Mouse (Mus musculus) stomach, embryonic 15.5 days (tissue): Measurements from ENCODE around the gene Cilp. TPM values are rescaled to one million over a fixed set of nuclear protein-coding genes. Genes with fewer than 3 reads are reported as not detected.

Source experiments
- polyA plus RNA-seq: library from polyadenylated mRNA; unstranded; fragments of >200 nt; fragmentation: Nextera tagmentation; extraction: Ambion mirVana; gene quantifications from 2 replicates; pipeline ENCODE4 v1.2.1, GENCODE M21; 2015

The Cilp gene
- polyA plus RNA-seq, 1 experiment from 2014 or later, result 0.82 TPM

Other genes with a start within 250 kb of the Cilp start
- gene Hacd3, start 243.5 kb upstream of the Cilp start, polyA plus RNA-seq, result 88.5 and 91.6 TPM in 2 replicates
- 32.5 and 39.4 TPM in 2 replicates for gene Dpp8, start 232.8 kb upstream of the Cilp start, polyA plus RNA-seq
- 27.3 and 30.6 TPM in 2 replicates for gene Igdcc4, start 163.7 kb upstream of the Cilp start, polyA plus RNA-seq
- 1.5 TPM in 2 replicates for gene Igdcc3, start 124.0 kb upstream of the Cilp start, polyA plus RNA-seq
- gene Parp16, start 69.8 kb upstream of the Cilp start, polyA plus RNA-seq, result 8.5 and 9.1 TPM in 2 replicates
- gene Clpx, start 29.1 kb downstream of the Cilp start, polyA plus RNA-seq, result 47.8 and 50.4 TPM in 2 replicates
- 8.4 and 8.6 TPM in 2 replicates for gene Pdcd7, start 80.9 kb downstream of the Cilp start, polyA plus RNA-seq
- gene Ubap1l, start 95.9 kb downstream of the Cilp start, polyA plus RNA-seq, result 0.31 TPM in 1 of 2 replicates, not detected in the other
- 1.0 and 1.1 TPM in 2 replicates for gene Kbtbd13, start 126.5 kb downstream of the Cilp start, polyA plus RNA-seq
- gene Rasl12, start 133.3 kb downstream of the Cilp start, polyA plus RNA-seq, result 6.2 and 6.5 TPM in 2 replicates
- gene Slc51b, start 157.8 kb downstream of the Cilp start, polyA plus RNA-seq, result 1.1 and 1.6 TPM in 2 replicates
- gene Mtfmt, start 170.6 kb downstream of the Cilp start, polyA plus RNA-seq, result 18.2 and 19.9 TPM in 2 replicates
- 79.4 and 79.6 TPM in 2 replicates for gene Spg21, start 195.8 kb downstream of the Cilp start, polyA plus RNA-seq